Mouse (Mus musculus) granulocyte monocyte progenitor cell, adult 5-6 weeks (primary cell): ENCODE data around the gene Ap1s2. TPM values are rescaled to one million over a fixed set of nuclear protein-coding genes. Genes with fewer than 3 reads are reported as not detected.
A peak's percentile ranks its signal among the peaks of the same experiment; 100 is the strongest.

ENCODE experiments used
- ATAC-seq: replicated peaks from 2 replicates; pipeline ENCODE4 v1.8.0; 2016; ENCODE audit warnings: mild to moderate bottlenecking, moderate TSS enrichment, inconsistent platforms; ENCODE audit not compliant: poor library complexity, severe bottlenecking
- total RNA-seq, 2 experiments: library from RNA; stranded (forward) in 1 of 2; stranded (reverse) in 1 of 2; fragments of 200-712, 200-1000 nt in 1 of 2; fragments of >200 nt in 1 of 2; fragmentation: Nextera tagmentation in 1 of 2; gene quantifications; 2 replicates each; pipeline ENCODE4 v1.2.3; 2014 to 2017

The Ap1s2 gene
- total RNA-seq, 2 experiments from 2014 or later: 32.0 to 68.5 TPM

- ATAC-seq: peak; percentile 81
These were observed 49.1 kb downstream of the Ap1s2 start for GRCm38 (mm10) chrX:163957803-163958466.

GRCm38 (mm10) chrX:163958467-163958875 is 49.7 kb downstream of the Ap1s2 start, which contains the start of gene Zrsr2:
Zrsr2 (minus strand) TSS chrX:163958661.
- ATAC-seq: peak; percentile 86

GRCm38 (mm10) chrX:163981092-163981491 is 72.3 kb downstream of the Ap1s2 start:
- peak; percentile 96 for ATAC-seq

GRCm38 (mm10) chrX:163981500-163981899 is 72.7 kb downstream of the Ap1s2 start:
- ATAC-seq: no peak; the same call in 1 of the 2 replicates

GRCm38 (mm10) chrX:163982129-163982528 is 73.3 kb downstream of the Ap1s2 start:
- no peak for ATAC-seq

Other genes with a start within 250 kb of the Ap1s2 start
- gene Rnf138rt1, start 147.7 kb upstream of the Ap1s2 start, total RNA-seq (2014; fragmentation: Nextera tagmentation): 4.1 TPM in 1 of 2 replicates, not detected in the other
- gene Rnf138rt1, start 147.7 kb upstream of the Ap1s2 start, total RNA-seq (2017): not detected in 2 replicates
- 28.7 and 44.5 TPM in 2 replicates for gene Zrsr2, start 49.6 kb downstream of the Ap1s2 start, total RNA-seq (2014; fragmentation: Nextera tagmentation)
- 42.5 and 65.0 TPM in 2 replicates for gene Zrsr2, start 49.6 kb downstream of the Ap1s2 start, total RNA-seq (2017)
- not detected in 2 replicates for gene Car5b, start 119.0 kb downstream of the Ap1s2 start, total RNA-seq (2014; fragmentation: Nextera tagmentation)
- 0.43 TPM in 1 of 2 replicates, not detected in the other for gene Car5b, start 119.0 kb downstream of the Ap1s2 start, total RNA-seq (2017)
- gene Siah1b, start 167.5 kb downstream of the Ap1s2 start, total RNA-seq (2014; fragmentation: Nextera tagmentation): 8.6 and 16.6 TPM in 2 replicates
- 13.1 and 17.0 TPM in 2 replicates for gene Siah1b, start 167.5 kb downstream of the Ap1s2 start, total RNA-seq (2017)
- not detected in 2 replicates for gene Cltrn, start 179.8 kb downstream of the Ap1s2 start, total RNA-seq (2014; fragmentation: Nextera tagmentation)
- gene Cltrn, start 179.8 kb downstream of the Ap1s2 start, total RNA-seq (2017): not detected in 2 replicates
- not detected in 2 replicates for gene Ace2, start 230.3 kb downstream of the Ap1s2 start, total RNA-seq (2014; fragmentation: Nextera tagmentation)
- gene Ace2, start 230.3 kb downstream of the Ap1s2 start, total RNA-seq (2017): not detected in 2 replicates